Mouse (Mus musculus) ES-E14 (cell line): Measurements from ENCODE around the gene Dync2li1. TPM values are rescaled to one million over a fixed set of nuclear protein-coding genes. Genes with fewer than 3 reads are reported as not detected.

Experiments
- DNase-seq: peaks from one replicate; pipeline ENCODE4 v3.0.0-alpha.2; 2013; ENCODE audit warnings: low read depth, low spot score
- H3K27ac ChIP-seq: 2 replicates; pipeline ENCODE4 v1.5.1; 2012; ENCODE audit warnings: low read depth, mild to moderate bottlenecking, low read length, moderate library complexity, mixed read lengths; ENCODE audit not compliant: poor library complexity, insufficient read depth, severe bottlenecking
- H3K36me3 ChIP-seq: 2 replicates; pipeline ENCODE4 v1.6.1; 2012; ENCODE audit warnings: mild to moderate bottlenecking, low read length, moderate library complexity, mixed read lengths; ENCODE audit not compliant: control insufficient read depth, poor library complexity, insufficient read depth, severe bottlenecking
- H3K4me1 ChIP-seq, 2 experiments: fragments of 150-350 bp in 1 of 2; sonication (generic) in 1 of 2; 2 replicates each; pipeline ENCODE4 v1.6.1; 2012; ENCODE audit warnings: low read length in 2 of 2, mild to moderate bottlenecking in 1 of 2, mixed read lengths in 1 of 2; ENCODE audit not compliant: control insufficient read depth in 2 of 2, insufficient read depth in 2 of 2, poor library complexity in 1 of 2
- H3K4me3 ChIP-seq, 2 experiments: fragments of 150-350 bp in 1 of 2; sonication (generic) in 1 of 2; 2 replicates each; pipeline ENCODE4 v1.5.1; 2012; ENCODE audit warnings: low read length in 2 of 2, low read depth in 1 of 2, mild to moderate bottlenecking in 1 of 2, mixed read lengths in 1 of 2; ENCODE audit not compliant: insufficient read depth in 1 of 2, poor library complexity in 1 of 2, severe bottlenecking in 1 of 2
- H3K9ac ChIP-seq: 2 replicates; pipeline ENCODE4 v1.6.1; 2012; ENCODE audit warnings: low read depth, mild to moderate bottlenecking, low read length, mixed read lengths; ENCODE audit not compliant: poor library complexity, insufficient read depth, severe bottlenecking
- H3K9me3 ChIP-seq: fragments of 150-350 bp; sonication (generic); 2 replicates; pipeline ENCODE4 v1.6.1; 2012; ENCODE audit warnings: low read depth, mild to moderate bottlenecking, low read length; ENCODE audit not compliant: control insufficient read depth, insufficient read depth
- CHD2 ChIP-seq: IDR thresholded peaks from 2 replicates; pipeline ENCODE4 v1.6.1; 2014; ENCODE audit warnings: mild to moderate bottlenecking, low read depth, low read length, inconsistent platforms
- HCFC1 ChIP-seq: IDR thresholded peaks from 2 replicates; pipeline ENCODE4 v1.6.1; 2012; ENCODE audit warnings: low read length, inconsistent platforms, borderline replicate concordance; ENCODE audit not compliant: insufficient read depth
- MAFK ChIP-seq: IDR thresholded peaks from 2 replicates; pipeline ENCODE4 v1.6.1; 2014; ENCODE audit warnings: mild to moderate bottlenecking, low read depth, low read length, inconsistent platforms; ENCODE audit not compliant: insufficient read depth
- ZC3H11A ChIP-seq: IDR thresholded peaks from 2 replicates; pipeline ENCODE4 v1.6.1; 2012; ENCODE audit warnings: low read depth, mild to moderate bottlenecking, inconsistent platforms, low read length, borderline replicate concordance
- ZNF384 ChIP-seq: IDR thresholded peaks from 2 replicates; pipeline ENCODE4 v1.6.1; 2012; ENCODE audit warnings: low read depth, low read length, inconsistent platforms
- in situ Hi-C, 2 experiments: fragments of 600-800 bp; cut with MboI; formaldehyde crosslinking; loops; one replicate each; pipeline ENCODE4 v1.15.1; 2025; ENCODE audit warnings: low sequenced_read_pairs in 2 of 2, inconsistent platforms in 1 of 2; ENCODE audit not compliant: unreplicated experiment in 2 of 2
- total RNA-seq: library from RNA; depleted of rRNA; stranded (reverse); fragments of 300-350 nt; gene quantifications from 2 replicates; pipeline ENCODE4 v1.2.3, GENCODE M21; 2012

Gene Dync2li1
- total RNA-seq, 1 experiment, result 5.9 TPM

DNA sequence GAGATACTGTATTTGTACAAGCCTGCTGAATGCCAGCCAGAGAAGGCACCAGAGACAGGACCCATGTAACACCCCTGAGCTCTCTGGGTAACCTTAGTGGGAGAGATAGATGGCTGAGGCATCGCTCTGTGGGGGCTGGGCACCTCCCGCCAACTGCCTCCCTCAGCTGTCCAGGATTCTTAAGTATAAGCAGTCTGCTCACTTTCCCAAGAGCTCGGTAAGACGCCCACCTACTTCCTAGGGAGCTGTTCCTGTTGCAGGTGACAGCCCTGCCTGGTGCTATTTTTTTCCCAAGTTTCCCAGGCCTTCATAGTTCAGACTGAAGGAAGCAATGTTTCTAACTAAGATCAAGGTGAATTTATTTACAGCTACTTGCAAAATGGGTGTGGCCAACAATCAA lies 48.9 kb downstream of the Dync2li1 start:
- Histone ChIP-seq H3K4me3 (no peak overlapping the region), H3K9me3 (no peaks in the 10 kb centered on the region), H3K4me1 (no peaks in the 10 kb centered on the region), H3K9ac (no peak overlapping the region), H3K36me3 (no peaks in the 10 kb centered on the region), H3K27ac (no peak overlapping the region)
- no peak for TF ChIP-seq ZC3H11A
- TF ChIP-seq ZNF384, result no peak
- no peak for TF ChIP-seq CHD2
- TF ChIP-seq MAFK, result no peak
- TF ChIP-seq HCFC1, result no peak
- no peak for DNase-seq
- in situ Hi-C loops, result no loop called here

DNA sequence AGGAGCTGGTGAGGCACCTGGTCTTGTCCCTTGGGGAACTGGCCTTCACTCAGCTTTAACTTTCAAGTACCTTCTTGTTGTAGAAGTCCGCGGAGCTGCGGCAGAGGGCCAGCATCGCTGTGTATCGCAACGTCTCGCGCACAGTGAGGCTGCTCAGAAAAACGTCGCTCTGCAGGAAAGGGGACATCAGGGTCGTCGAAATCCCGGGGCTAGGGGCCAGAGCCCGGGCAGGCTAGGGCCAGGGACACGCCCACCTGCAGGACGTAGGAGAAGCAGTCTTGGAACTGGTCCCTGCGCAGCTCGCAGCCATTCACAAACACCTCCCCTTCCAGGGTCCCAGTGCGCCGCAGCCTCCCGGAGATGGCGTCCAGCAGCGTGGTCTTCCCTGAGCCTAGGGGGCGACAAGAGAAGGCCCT lies 49.7 kb downstream of the Dync2li1 start, which contains the start of gene Abcg8:
Abcg8 (plus strand) TSS at position 352 of the 416 bp plus-strand sequence.
- no peak for DNase-seq
- Histone ChIP-seq H3K27ac (no peak within 1 kb of the TSS), H3K4me3 (peak within 1 kb of the TSS; percentile 18 to 43; a peak in 2 of 4 replicates), H3K9me3 (no peaks in the 10 kb centered on the region), H3K9ac (peak within 1 kb of the TSS; percentile 16; the same call in 1 of the 2 replicates), H3K4me1 (no peaks in the 10 kb centered on the region), H3K36me3 (no peaks in the 10 kb centered on the region)
- no peak for TF ChIP-seq ZNF384
- TF ChIP-seq ZC3H11A, result no peak
- no peak for TF ChIP-seq CHD2
- TF ChIP-seq MAFK, result no peak
- no peak for TF ChIP-seq HCFC1
- in situ Hi-C loops, result no loop called here

DNA sequence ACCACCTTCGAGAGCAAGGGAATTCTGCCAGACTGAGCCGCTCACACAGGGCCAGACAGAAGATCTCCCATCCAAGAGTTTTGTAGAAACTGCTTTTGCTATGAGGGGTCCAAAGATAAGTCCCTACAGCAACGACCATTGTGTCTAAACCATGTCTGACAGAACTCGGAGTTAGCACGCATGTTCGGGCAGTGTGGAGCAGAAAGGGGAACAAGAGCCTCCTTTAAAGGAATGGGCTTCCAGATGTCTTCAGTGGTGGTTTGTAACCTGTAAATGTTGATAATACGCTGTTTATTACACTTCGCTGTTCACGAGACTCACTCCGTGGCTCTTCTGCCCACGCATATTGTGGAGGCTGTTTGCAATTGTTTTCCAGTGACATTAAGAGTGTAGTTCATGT lies 51.3 kb downstream of the Dync2li1 start:
- Histone ChIP-seq H3K4me3 (no peak overlapping the region), H3K4me1 (no peaks in the 10 kb centered on the region), H3K9me3 (no peaks in the 10 kb centered on the region), H3K36me3 (no peaks in the 10 kb centered on the region), H3K27ac (no peak overlapping the region), H3K9ac (no peak overlapping the region)
- in situ Hi-C loops, result no loop called here
- TF ChIP-seq HCFC1 (no peak), MAFK (no peak), ZC3H11A (no peak), ZNF384 (no peak), CHD2 (no peak)
- DNase-seq, result no peak

DNA sequence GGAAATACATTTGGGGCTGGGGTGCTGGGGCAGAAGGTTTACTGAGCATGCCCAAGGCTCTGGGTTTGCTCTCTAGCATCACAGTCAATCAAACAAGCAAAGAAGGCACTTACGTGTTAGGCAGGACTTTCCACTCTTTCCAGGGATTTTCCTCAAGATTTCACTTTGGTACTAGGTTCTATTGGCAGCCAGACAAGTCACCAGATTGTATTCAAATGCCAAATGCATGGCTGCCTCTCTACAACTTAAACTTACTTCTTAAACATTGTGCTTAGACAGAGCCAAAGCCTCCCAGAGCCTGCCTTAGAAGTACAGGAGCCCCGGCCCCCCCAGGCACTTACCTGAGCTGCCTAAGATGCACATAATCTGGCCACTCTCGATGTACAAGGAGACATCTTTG lies 55.4 kb downstream of the Dync2li1 start:
- no peak for TF ChIP-seq ZC3H11A
- in situ Hi-C loops, result no loop called here
- no peak for DNase-seq
- Histone ChIP-seq H3K9ac (no peak overlapping the region), H3K4me3 (no peak overlapping the region), H3K27ac (no peak overlapping the region), H3K36me3 (no peaks in the 10 kb centered on the region), H3K9me3 (no peaks in the 10 kb centered on the region), H3K4me1 (no peaks in the 10 kb centered on the region)

DNA sequence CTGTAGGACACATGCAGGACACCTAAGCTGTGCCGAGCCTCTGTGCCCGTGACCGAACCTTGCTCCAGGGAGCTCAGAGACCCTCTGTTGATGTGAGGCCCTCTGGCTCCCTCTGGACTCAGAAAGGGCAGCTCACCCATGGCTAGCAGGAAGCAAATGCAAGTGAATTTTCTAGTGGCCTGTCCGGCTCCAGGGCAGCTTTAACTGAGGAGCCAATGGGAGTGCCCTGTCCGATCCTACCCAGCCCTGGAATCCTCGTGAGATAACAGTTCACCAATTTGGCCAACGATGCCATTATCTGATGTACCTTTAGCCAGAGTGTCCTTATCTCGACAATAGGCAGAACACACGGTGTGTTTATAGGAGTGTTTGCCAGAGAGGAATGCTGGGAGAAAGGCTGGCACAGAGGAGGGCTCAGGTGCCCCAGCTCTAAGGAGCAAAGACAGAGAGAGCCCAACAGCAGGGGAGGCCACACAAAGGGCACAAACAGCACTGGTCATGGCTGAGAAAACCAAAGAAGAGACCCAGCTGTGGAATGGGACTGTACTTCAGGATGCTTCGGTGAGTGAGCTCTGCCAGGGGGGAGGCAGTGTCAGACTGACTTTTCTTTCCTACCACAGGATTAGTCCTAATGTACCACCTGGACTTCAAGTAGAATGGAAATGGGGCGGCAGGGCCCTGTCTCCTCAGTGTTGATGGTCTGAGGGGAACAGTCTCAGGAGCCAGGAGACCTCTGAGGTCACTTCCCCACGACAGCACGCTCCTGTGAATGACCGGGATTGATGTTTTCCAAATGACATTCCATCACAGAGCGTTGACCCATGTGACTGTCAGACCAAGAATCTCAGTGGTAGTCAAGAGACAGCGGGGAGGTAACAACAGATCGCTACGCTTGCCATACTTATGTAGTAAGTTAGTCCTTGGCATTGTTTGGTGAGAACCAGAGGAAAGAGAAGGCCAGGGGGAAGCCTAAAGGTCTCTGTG lies 56.7 kb downstream of the Dync2li1 start, which contains the start of gene Abcg5:
Abcg5 (minus strand) TSS at position 278 of the 984 bp plus-strand sequence.
- H3K4me3 ChIP-seq, result no peak within 1 kb of the TSS
- DNase-seq, result no peak
- H3K27ac ChIP-seq, result no peak within 1 kb of the TSS
- no peaks in the 10 kb centered on the region for H3K4me1 ChIP-seq
- H3K9me3 ChIP-seq, result no peaks in the 10 kb centered on the region
- TF ChIP-seq MAFK (no peak), CHD2 (no peak), ZNF384 (no peak), HCFC1 (no peak), ZC3H11A (no peak)
- H3K36me3 ChIP-seq, result no peaks in the 10 kb centered on the region
- in situ Hi-C loops, result no loop called here
- H3K9ac ChIP-seq, result no peak within 1 kb of the TSS
